Mouse (Mus musculus) liver, embryonic 13.5 days (tissue): Measurements from ENCODE around the gene Smgc. TPM values are rescaled to one million over a fixed set of nuclear protein-coding genes. Genes with fewer than 3 reads are reported as not detected.
"Not testable (repeated sequence)": the region's sequence is repeated elsewhere in the genome, so short reads cannot be mapped to it uniquely, and the experiment has no call there.

Experiments
- ATAC-seq: fragments of 200-750 bp; cut with Nextera tagmentation; 2 replicates; pipeline ENCODE4 v1.8.0; 2017; ENCODE audit warnings: low read depth, mild to moderate bottlenecking, moderate number of reproducible peaks, moderate library complexity
- DNase-seq: peaks from one replicate; pipeline ENCODE4 v3.0.0; 2022
- H3K27ac ChIP-seq: fragments of 300-500 bp; sonication (generic); 2 replicates; pipeline ENCODE4 v1.5.1; 2015; ENCODE audit warnings: moderate library complexity, mild to moderate bottlenecking, inconsistent platforms
- H3K27me3 ChIP-seq: fragments of 300-500 bp; sonication (generic); 2 replicates; pipeline ENCODE4 v1.6.1; 2015; ENCODE audit warnings: mild to moderate bottlenecking, inconsistent platforms
- H3K36me3 ChIP-seq: fragments of 300-500 bp; sonication (generic); 2 replicates; pipeline ENCODE4 v1.6.1; 2015; ENCODE audit warnings: mild to moderate bottlenecking, inconsistent platforms
- H3K4me1 ChIP-seq: fragments of 300-500 bp; sonication (generic); replicated peaks from 2 replicates; pipeline ENCODE4 v1.6.1; 2015; ENCODE audit warnings: inconsistent platforms
- H3K4me2 ChIP-seq: fragments of 300-500 bp; sonication (generic); 2 replicates; pipeline ENCODE4 v1.6.1; 2015; ENCODE audit warnings: inconsistent platforms, mild to moderate bottlenecking, moderate library complexity
- H3K4me3 ChIP-seq: fragments of 300-500 bp; sonication (generic); replicated peaks from 2 replicates; pipeline ENCODE4 v1.5.1; 2015; ENCODE audit warnings: mild to moderate bottlenecking, inconsistent platforms
- H3K9ac ChIP-seq: fragments of 300-500 bp; sonication (generic); 2 replicates; pipeline ENCODE4 v1.6.1; 2015; ENCODE audit warnings: mild to moderate bottlenecking, inconsistent platforms
- H3K9me3 ChIP-seq: fragments of 300-500 bp; sonication (generic); replicated peaks from 2 replicates; pipeline ENCODE4 v1.6.1; 2016; ENCODE audit warnings: inconsistent platforms
- WGBS: fragments of 180-500 bp; shearing (Covaris S2); methylation state at CpG from one replicate; pipeline ENCODE4 v1.1.7; 2015; ENCODE audit not compliant: insufficient replicate concordance; 5-methylcytosine and 5-hydroxymethylcytosine counted together
- polyA plus RNA-seq: library from polyadenylated mRNA; unstranded; fragments of >200 nt; fragmentation: Nextera tagmentation; extraction: Ambion mirVana; gene quantifications from 2 replicates; pipeline ENCODE4 v1.2.1, GENCODE M21; 2015

Smgc gene
- polyA plus RNA-seq, result not detected in 2 replicates

DNA sequence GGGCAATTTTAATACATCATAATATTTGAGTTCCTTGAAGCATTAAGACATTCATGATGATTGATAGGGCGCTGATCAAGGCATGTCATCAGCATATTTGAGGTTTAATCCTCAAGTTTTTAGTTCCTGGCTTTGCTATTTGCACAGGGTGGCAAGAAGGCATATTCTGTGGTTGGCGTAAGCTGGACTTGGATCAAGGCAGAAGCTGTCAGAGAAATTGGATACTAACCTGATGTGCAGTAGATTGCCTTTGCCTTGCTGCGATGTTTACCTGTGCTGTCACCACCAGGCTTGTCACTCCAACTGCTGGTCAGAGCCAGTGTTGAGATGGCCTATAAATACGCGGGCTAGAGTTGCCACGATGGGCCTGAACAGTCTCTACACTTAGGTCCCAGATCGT is at the start of gene Smgc:
Gene Smgc, plus strand, starts transcription at position 301 of the 400 bp plus-strand sequence.
- Histone ChIP-seq H3K9ac (no peak within 1 kb of the TSS), H3K36me3 (no peaks in the 10 kb centered on the region), H3K9me3 (0 out of 2 replicates have a peak, but pooled peaks cover 3% of the 10 kb centered on the region), H3K4me1 (no peaks in the 10 kb centered on the region), H3K27me3 (no peaks in the 10 kb centered on the region), H3K4me3 (no peak within 1 kb of the TSS), H3K4me2 (no peak within 1 kb of the TSS), H3K27ac (no peak within 1 kb of the TSS)
- WGBS, result 72% methylated on average over 7 of the region's 7 CpGs
- ATAC-seq (no peak), DNase-seq (no peak)

DNA sequence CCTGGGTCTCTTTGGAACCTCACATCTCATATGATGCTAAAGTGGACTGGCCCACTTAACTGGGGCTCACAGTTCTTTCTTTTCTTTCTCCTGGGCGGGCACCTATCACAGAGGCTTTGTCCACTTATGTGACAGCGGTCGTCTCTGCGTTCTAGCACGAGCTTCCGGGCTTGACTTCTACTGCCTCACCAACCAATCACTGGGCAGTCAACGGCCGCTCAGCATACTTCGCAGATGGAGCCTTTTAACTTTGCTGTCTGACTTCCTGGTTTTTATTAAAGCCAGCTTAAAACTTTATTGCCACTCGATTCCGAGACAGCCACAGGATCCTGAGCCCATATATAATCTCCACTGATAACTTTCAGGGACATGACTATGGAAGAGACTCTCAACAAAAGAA is 49.7 kb upstream of the Smgc start:
- no peaks in the 10 kb centered on the region for H3K4me1 ChIP-seq
- no peaks in the 10 kb centered on the region for H3K9me3 ChIP-seq
- no peak for DNase-seq
- no peaks in the 10 kb centered on the region for H3K36me3 ChIP-seq
- H3K4me2 ChIP-seq, result no peak overlapping the region
- no peaks in the 10 kb centered on the region for H3K27me3 ChIP-seq
- no peak overlapping the region for H3K27ac ChIP-seq
- ATAC-seq, result no peak
- WGBS, result 75% methylated on average over 11 of the region's 11 CpGs
- H3K9ac ChIP-seq, result no peak overlapping the region
- no peak overlapping the region for H3K4me3 ChIP-seq

DNA sequence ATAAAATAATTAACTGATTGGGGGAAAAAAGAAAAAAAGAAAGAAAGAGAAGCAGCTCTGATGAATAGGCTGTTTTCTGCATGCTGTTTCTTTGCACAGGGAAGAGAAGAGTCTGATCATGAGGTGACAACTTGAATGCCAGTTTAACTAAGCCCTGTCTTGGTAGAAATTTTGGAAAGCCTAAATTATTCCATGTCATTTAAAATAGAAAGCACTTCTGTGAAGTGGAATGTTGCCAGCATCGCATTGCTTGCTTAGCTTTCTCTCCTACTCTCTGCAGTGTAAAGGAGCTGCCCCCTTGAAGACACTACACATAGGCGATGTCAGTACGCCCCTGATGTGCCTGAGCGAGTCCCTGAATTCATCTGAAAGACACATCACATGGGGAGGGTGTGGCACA is 31.6 kb upstream of the Smgc start:
- H3K9me3 ChIP-seq, result no peaks in the 10 kb centered on the region
- no peaks in the 10 kb centered on the region for H3K36me3 ChIP-seq
- no peaks in the 10 kb centered on the region for H3K27me3 ChIP-seq
- H3K4me2 ChIP-seq, result no peak overlapping the region
- no peaks in the 10 kb centered on the region for H3K4me1 ChIP-seq
- 77% methylated on average over 4 of the region's 4 CpGs for WGBS
- no peak overlapping the region for H3K27ac ChIP-seq
- DNase-seq (no peak), ATAC-seq (no peak)
- no peak overlapping the region for H3K4me3 ChIP-seq
- H3K9ac ChIP-seq, result no peak overlapping the region

DNA sequence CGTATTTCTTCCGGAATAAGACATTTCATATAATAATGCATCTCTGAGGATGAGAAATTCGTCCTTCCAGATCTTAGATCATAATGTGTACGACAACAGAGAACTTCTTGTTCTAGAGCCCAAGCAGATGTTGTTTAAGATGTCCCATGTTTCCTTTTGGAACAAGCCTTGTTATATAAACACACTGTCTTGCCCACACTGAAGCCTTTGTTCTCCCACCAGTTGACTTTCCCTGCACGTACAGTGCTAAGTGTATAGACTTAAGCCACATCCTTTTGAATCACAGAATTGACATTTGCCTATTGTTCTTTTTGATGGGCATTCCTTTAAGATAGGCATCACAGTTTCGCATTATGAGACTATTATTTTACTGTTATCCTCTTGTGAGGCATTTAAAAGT is 2.7 kb upstream of the Smgc start:
- no peaks in the 10 kb centered on the region for H3K27me3 ChIP-seq
- no peak for DNase-seq
- WGBS, result 55% methylated on average over 6 of the region's 6 CpGs
- no peak overlapping the region for H3K27ac ChIP-seq
- no peak overlapping the region for H3K9ac ChIP-seq
- H3K9me3 ChIP-seq, result 0 out of 2 replicates have a peak, but pooled peaks cover 3% of the 10 kb centered on the region
- no peak overlapping the region for H3K4me2 ChIP-seq
- H3K4me3 ChIP-seq, result no peak overlapping the region
- ATAC-seq, result no peak
- no peaks in the 10 kb centered on the region for H3K4me1 ChIP-seq
- H3K36me3 ChIP-seq, result no peaks in the 10 kb centered on the region

DNA sequence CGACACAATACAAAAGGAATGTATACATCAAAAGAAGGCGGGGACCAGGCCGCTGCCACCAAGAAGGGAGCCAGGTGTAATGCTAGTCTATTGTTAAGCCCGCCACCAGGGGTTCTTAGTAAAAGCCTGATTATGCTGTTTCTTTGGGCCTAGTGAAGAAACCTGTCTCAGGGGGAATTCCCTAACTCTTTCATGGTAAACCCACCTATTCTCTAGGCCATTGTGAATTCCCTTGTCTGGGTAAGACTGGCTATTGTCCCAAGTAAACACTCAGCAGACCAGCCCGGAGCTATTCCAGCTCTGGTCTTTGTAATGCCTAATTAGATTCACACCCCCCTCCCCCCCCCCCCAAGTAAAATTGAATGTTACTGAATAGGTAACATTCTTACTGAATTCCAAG is 26.1 kb downstream of the Smgc start:
- H3K9me3 ChIP-seq, H3K9ac ChIP-seq, H3K4me3 ChIP-seq, H3K36me3 ChIP-seq, H3K27me3 ChIP-seq, H3K4me1 ChIP-seq, ATAC-seq, DNase-seq, H3K27ac ChIP-seq, H3K4me2 ChIP-seq: not testable (repeated sequence)
- 37% methylated on average over 5 of the region's 5 CpGs for WGBS

DNA sequence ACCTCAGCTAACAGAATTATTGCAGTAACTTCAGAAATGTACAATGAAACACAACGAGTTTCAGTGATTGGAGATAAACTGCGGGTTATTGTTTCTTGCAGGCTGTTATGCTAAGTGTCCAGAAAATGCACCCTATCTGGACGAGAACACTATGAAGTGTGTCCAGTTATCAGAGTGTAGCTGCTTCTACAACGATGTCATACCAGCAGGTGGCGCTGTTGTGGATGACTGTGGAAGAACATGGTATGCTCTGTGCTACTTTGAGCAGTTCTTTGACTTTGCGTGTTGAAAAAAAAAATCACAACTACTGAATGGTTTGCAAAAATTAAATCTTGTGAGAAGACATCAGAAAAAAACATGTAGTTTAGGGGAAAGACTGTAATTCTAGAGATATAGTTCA is 62.2 kb downstream of the Smgc start:
- DNase-seq (no peak), ATAC-seq (no peak)
- no peaks in the 10 kb centered on the region for H3K4me1 ChIP-seq
- H3K27ac ChIP-seq, result no peak overlapping the region
- peaks cover 7% of the 10 kb centered on the region; the same call in 1 of the 2 replicates for H3K9me3 ChIP-seq
- no peak overlapping the region for H3K4me3 ChIP-seq
- H3K9ac ChIP-seq, result no peak overlapping the region
- no peaks in the 10 kb centered on the region for H3K27me3 ChIP-seq
- WGBS, result 49% methylated on average over 6 of the region's 6 CpGs
- H3K4me2 ChIP-seq, result no peak overlapping the region
- H3K36me3 ChIP-seq, result no peaks in the 10 kb centered on the region

DNA sequence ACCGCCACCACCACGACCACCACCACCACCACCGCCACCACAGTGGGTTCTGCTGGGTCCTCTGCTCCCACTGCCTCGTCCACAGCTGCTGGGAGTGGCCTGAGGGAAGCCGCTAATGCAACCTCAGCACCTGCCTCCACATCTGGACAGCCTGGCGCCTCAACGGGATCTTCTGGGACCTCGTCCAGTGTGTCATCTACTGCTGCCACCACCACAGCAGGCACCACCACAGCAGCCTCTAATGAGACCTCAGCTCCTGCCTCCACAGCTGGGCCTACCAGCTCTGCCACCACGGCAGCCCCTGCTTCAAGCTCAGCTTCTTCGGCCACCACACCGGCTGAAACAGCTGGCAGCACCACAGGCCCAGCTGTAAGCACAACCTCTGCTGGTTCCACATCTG is 69.0 kb downstream of the Smgc start:
- WGBS, result 72% methylated on average over 3 of the region's 11 CpGs
- DNase-seq, result not testable (repeated sequence)

More for the DNA sequence above, 69.0 kb downstream of the Smgc start:
- not testable (repeated sequence) for H3K4me3 ChIP-seq, H3K4me1 ChIP-seq, H3K9ac ChIP-seq, ATAC-seq, H3K9me3 ChIP-seq, H3K4me2 ChIP-seq, H3K36me3 ChIP-seq, H3K27ac ChIP-seq, H3K27me3 ChIP-seq

Other genes with a start within 250 kb of the Smgc start
- gene Lrrk2, start 165.1 kb upstream of the Smgc start, polyA plus RNA-seq, result 1.0 and 1.1 TPM in 2 replicates
- gene Cntn1, start 212.9 kb downstream of the Smgc start, polyA plus RNA-seq, result 0.05 and 0.07 TPM in 2 replicates